Mouse (Mus musculus): ENCODE results near the gene Sestd1. TPM values are rescaled to one million over a fixed set of nuclear protein-coding genes. Genes with fewer than 3 reads are reported as not detected.
A peak's percentile ranks its signal among the peaks of the same experiment; 100 is the strongest.

The Sestd1 gene
- total and polyA plus RNA-seq, 3 experiments, result not detected

DNA sequence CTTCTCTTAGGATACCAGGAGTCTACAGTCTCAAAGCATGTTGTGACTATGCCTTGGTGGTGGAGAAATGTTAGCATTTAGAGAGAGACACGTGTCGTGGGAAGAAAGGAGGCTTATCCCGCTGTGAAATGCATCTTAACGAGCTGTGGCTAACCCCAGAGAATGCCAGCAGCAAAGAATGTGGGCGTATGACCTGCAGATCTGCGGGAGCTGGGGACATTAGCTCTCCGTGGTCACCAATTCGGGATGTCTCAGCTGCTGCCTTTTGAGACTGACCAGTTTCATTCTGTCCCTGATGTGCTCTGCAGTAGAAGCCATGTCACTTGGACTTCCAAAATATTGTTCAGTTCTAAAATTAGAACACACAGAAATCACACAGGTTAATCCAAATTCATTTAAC is 93.5 kb downstream of the Sestd1 start:
- Histone ChIP-seq H3K9me3 (replicated peaks; ENCODE audit: insufficient read depth, low read length) (no peaks in the 10 kb centered on the region), H3K36me3 (ENCODE audit: control insufficient read depth in 1 of 2, insufficient read depth in 2 of 2, low read length in 2 of 2) (peaks cover 0 to 3% of the 10 kb centered on the region in 2 experiments; a peak in 1 of 4 replicates)

DNA sequence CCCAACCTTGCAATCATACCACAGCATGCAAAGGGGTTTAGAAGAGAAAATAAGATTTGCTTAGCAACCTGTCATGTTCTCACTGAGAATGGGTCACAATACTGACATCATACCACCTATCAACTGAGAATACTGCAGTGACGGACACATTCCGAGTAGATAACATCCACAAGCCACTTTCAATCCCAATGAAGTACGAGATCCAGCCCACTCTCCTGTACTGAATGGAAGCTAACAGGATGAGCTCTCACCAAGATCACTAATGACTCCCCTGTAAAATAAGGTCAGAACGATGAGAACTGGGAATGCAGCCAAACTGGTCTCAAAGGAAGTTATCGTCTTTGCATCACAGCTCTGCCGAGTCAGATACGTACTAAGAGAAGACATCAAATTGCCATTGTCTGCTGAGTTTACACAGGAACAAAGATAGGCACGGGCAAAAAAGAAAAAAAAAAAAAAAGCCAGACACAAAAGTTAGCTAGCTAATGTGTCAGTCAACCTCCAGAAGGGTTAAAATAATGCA is 96.3 kb downstream of the Sestd1 start:
- H3K27me3 ChIP-seq (ENCODE audit: control insufficient read depth in 1 of 2, insufficient read depth in 2 of 2, low read length in 2 of 2), result no peaks in the 10 kb centered on the region
- peaks cover 0 to 3% of the 10 kb centered on the region in 2 experiments; a peak in 1 of 4 replicates for H3K36me3 ChIP-seq (ENCODE audit: control insufficient read depth in 1 of 2, insufficient read depth in 2 of 2, low read length in 2 of 2)
- no peak overlapping the region for H3K27ac ChIP-seq (ENCODE audit: control insufficient read depth, low read depth, low read length)
- no peaks in the 10 kb centered on the region for H3K4me1 ChIP-seq (ENCODE audit: control insufficient read depth in 1 of 2, insufficient read depth in 2 of 2, low read length in 2 of 2)
- TF ChIP-seq BHLHE40 (IDR thresholded peaks at IDR 0.05; ENCODE audit: borderline replicate concordance, low read depth, low read length) (no peak), ZNF384 (IDR thresholded peaks at IDR 0.05; ENCODE audit: low read depth, low read length) (peak; percentile 87), CTCF (IDR thresholded peaks at IDR 0.05 in 2 of 3, conservative IDR thresholded peaks at IDR 0.05 in 1 of 3; ENCODE audit: control insufficient read depth in 1 of 3, insufficient read depth in 1 of 3, low read depth in 2 of 3, low read length in 3 of 3, poor library complexity in 1 of 3, severe bottlenecking in 1 of 3) (no peak), TCF12 (IDR thresholded peaks at IDR 0.05; ENCODE audit: low read depth, low read length) (peak; percentile 56; the same call in 1 of the 2 replicates), GATA1 (IDR thresholded peaks at IDR 0.05; ENCODE audit: low read depth, low read length) (peak; percentile 56), EP300 (IDR thresholded peaks at IDR 0.05; ENCODE audit: low read depth in 1 of 2, low read length in 2 of 2) (peak; percentile 54 to 57; a peak in 2 of 4 replicates), JUND (IDR thresholded peaks at IDR 0.05; ENCODE audit: low read depth, low read length) (no peak)
- H3K9me3 ChIP-seq (replicated peaks; ENCODE audit: insufficient read depth, low read length), result no peaks in the 10 kb centered on the region
- DNase-seq (ENCODE audit: low read depth, low spot score), result peak; percentile 71
- H3K79me2 ChIP-seq (ENCODE audit: control insufficient read depth, insufficient read depth, low read length, poor library complexity), result no peaks in the 10 kb centered on the region
- no peak overlapping the region for H3K4me3 ChIP-seq (ENCODE audit: control insufficient read depth in 1 of 2, insufficient read depth in 1 of 2, low read depth in 2 of 2, low read length in 2 of 2)
- no peak overlapping the region for H3K9ac ChIP-seq (ENCODE audit: control insufficient read depth, low read depth, low read length, poor library complexity, severe bottlenecking)

More for the DNA sequence above, 93.5 kb downstream of the Sestd1 start:
- Histone ChIP-seq H3K4me3 (ENCODE audit: control insufficient read depth in 1 of 2, insufficient read depth in 1 of 2, low read depth in 2 of 2, low read length in 2 of 2) (no peak overlapping the region), H3K79me2 (ENCODE audit: control insufficient read depth, insufficient read depth, low read length, poor library complexity) (no peaks in the 10 kb centered on the region), H3K27ac (ENCODE audit: control insufficient read depth, low read depth, low read length) (no peak overlapping the region), H3K27me3 (ENCODE audit: control insufficient read depth in 1 of 2, insufficient read depth in 2 of 2, low read length in 2 of 2) (no peaks in the 10 kb centered on the region), H3K4me1 (ENCODE audit: control insufficient read depth in 1 of 2, insufficient read depth in 2 of 2, low read length in 2 of 2) (no peaks in the 10 kb centered on the region), H3K9ac (ENCODE audit: control insufficient read depth, low read depth, low read length, poor library complexity, severe bottlenecking) (no peak overlapping the region)
- TF ChIP-seq CHD2 (IDR thresholded peaks at IDR 0.05; ENCODE audit: low read length) (no peak), ZNF384 (IDR thresholded peaks at IDR 0.05; ENCODE audit: low read depth, low read length) (no peak), POLR2AphosphoS2 (IDR thresholded peaks at IDR 0.05; ENCODE audit: low read length) (no peak), UBTF (IDR thresholded peaks at IDR 0.05; ENCODE audit: borderline replicate concordance, insufficient read depth, low read depth, low read length) (no peak), JUND (IDR thresholded peaks at IDR 0.05; ENCODE audit: low read depth, low read length) (no peak)
- no peak for DNase-seq (ENCODE audit: low read depth, low spot score)

DNA sequence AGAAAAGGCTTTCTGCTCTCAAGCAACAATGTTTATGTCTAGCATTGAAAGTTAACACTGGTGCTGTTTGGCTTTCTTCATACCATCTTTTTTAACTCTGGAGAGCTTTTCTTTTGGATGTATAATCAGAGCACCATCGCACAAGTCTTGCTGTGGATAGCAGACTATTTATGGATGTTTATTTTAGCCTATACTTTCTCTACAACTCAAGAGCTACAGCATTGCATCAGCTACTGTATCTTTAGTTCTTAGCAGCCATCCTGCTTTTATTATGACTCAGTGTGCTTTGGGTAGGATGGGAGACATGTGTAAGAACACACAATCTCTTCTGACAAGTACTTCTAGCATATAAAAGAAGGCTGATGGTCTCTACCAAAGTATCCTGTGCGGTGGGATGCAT is 96.7 kb downstream of the Sestd1 start:
- Histone ChIP-seq H3K79me2 (ENCODE audit: control insufficient read depth, insufficient read depth, low read length, poor library complexity) (no peaks in the 10 kb centered on the region), H3K27me3 (ENCODE audit: control insufficient read depth in 1 of 2, insufficient read depth in 2 of 2, low read length in 2 of 2) (no peaks in the 10 kb centered on the region), H3K4me3 (ENCODE audit: control insufficient read depth in 1 of 2, insufficient read depth in 1 of 2, low read depth in 2 of 2, low read length in 2 of 2) (no peak overlapping the region), H3K9me3 (replicated peaks; ENCODE audit: insufficient read depth, low read length) (no peaks in the 10 kb centered on the region), H3K36me3 (ENCODE audit: control insufficient read depth in 1 of 2, insufficient read depth in 2 of 2, low read length in 2 of 2) (peaks cover 0 to 3% of the 10 kb centered on the region in 2 experiments; a peak in 1 of 4 replicates), H3K27ac (ENCODE audit: control insufficient read depth, low read depth, low read length) (no peak overlapping the region), H3K4me1 (ENCODE audit: control insufficient read depth in 1 of 2, insufficient read depth in 2 of 2, low read length in 2 of 2) (no peaks in the 10 kb centered on the region), H3K9ac (ENCODE audit: control insufficient read depth, low read depth, low read length, poor library complexity, severe bottlenecking) (no peak overlapping the region)
- no peak for TF ChIP-seq TAL1 (IDR thresholded peaks at IDR 0.05; ENCODE audit: low read length)
- TF ChIP-seq ZKSCAN1 (IDR thresholded peaks at IDR 0.05; ENCODE audit: low read depth, low read length), result no peak
- TF ChIP-seq ZC3H11A (IDR thresholded peaks at IDR 0.05; ENCODE audit: low read depth, low read length), result no peak
- TF ChIP-seq NELFE (IDR thresholded peaks at IDR 0.05; ENCODE audit: low read depth, low read length), result no peak
- no peak for TF ChIP-seq MYC (IDR thresholded peaks at IDR 0.05; ENCODE audit: low read depth, low read length)
- no peak for TF ChIP-seq TCF12 (IDR thresholded peaks at IDR 0.05; ENCODE audit: low read depth, low read length)
- TF ChIP-seq ELF1 (IDR thresholded peaks at IDR 0.05; ENCODE audit: low read depth, low read length), result no peak
- no peak for TF ChIP-seq KAT2A (conservative IDR thresholded peaks at IDR 0.05; ENCODE audit: low read depth, low read length)
- TF ChIP-seq TBP (IDR thresholded peaks at IDR 0.05; ENCODE audit: low read depth, low read length), result no peak
- no peak for TF ChIP-seq UBTF (IDR thresholded peaks at IDR 0.05; ENCODE audit: borderline replicate concordance, insufficient read depth, low read depth, low read length)
- TF ChIP-seq ZMIZ1 (IDR thresholded peaks at IDR 0.05; ENCODE audit: low read depth, low read length), result no peak
- no peak for TF ChIP-seq ETS1 (IDR thresholded peaks at IDR 0.05; ENCODE audit: low read depth, low read length)
- TF ChIP-seq JUND (IDR thresholded peaks at IDR 0.05; ENCODE audit: low read depth, low read length), result no peak
- no peak for DNase-seq (ENCODE audit: low read depth, low spot score)
